Mouse (Mus musculus) liver, embryonic 12.5 days (tissue): ENCODE data around the gene Tnk1. TPM values are rescaled to one million over a fixed set of nuclear protein-coding genes. Genes with fewer than 3 reads are reported as not detected.

Source experiments
- microRNA-seq: library from miRNA; unstranded; fragments of <30 nt; microRNA quantifications from one replicate; pipeline ENCODE4, GENCODE M21; 2017
- polyA plus RNA-seq: library from polyadenylated mRNA; unstranded; fragments of >200 nt; fragmentation: Nextera tagmentation; extraction: Ambion mirVana; gene quantifications from 2 replicates; pipeline ENCODE4 v1.2.1, GENCODE M21; 2016

Gene Tnk1
- polyA plus RNA-seq, 1 experiment from 2014 or later = 1.4 TPM

Small RNA genes lying within 50 kb of the gene (microRNA-seq; reads per million reads assigned to microRNA genes)
- not detected for gene Mir6924

Other genes with a start within 250 kb of the Tnk1 start
- 33.0 and 34.9 TPM in 2 replicates for gene Shbg, start 240.8 kb downstream of the Tnk1 start, polyA plus RNA-seq
- gene Sat2, start 236.7 kb downstream of the Tnk1 start, polyA plus RNA-seq = 11.5 and 12.4 TPM in 2 replicates
- 22.5 and 23.4 TPM in 2 replicates for gene Fxr2, start 225.7 kb downstream of the Tnk1 start, polyA plus RNA-seq
- gene Sox15, start 203.4 kb downstream of the Tnk1 start, polyA plus RNA-seq = not detected in 2 replicates
- gene Mpdu1, start 196.1 kb downstream of the Tnk1 start, polyA plus RNA-seq = 38.2 and 39.4 TPM in 2 replicates
- gene Cd68, start 192.6 kb downstream of the Tnk1 start, polyA plus RNA-seq = 14.5 and 15.0 TPM in 2 replicates
- gene Eif4a1, start 186.3 kb downstream of the Tnk1 start, polyA plus RNA-seq = 393 and 408 TPM in 2 replicates
- 53.8 and 56.2 TPM in 2 replicates for gene Senp3, start 176.6 kb downstream of the Tnk1 start, polyA plus RNA-seq
- gene Tnfsf13, start 172.9 kb downstream of the Tnk1 start, polyA plus RNA-seq = 0.14 and 0.23 TPM in 2 replicates
- gene Tnfsf12, start 162.9 kb downstream of the Tnk1 start, polyA plus RNA-seq = 3.3 and 3.6 TPM in 2 replicates
- 0.72 and 0.98 TPM in 2 replicates for gene Tnfsfm13, start 162.6 kb downstream of the Tnk1 start, polyA plus RNA-seq
- 17.4 and 20.2 TPM in 2 replicates for gene Polr2a, start 100.1 kb downstream of the Tnk1 start, polyA plus RNA-seq
- not detected in 2 replicates for gene Slc35g3, start 96.8 kb downstream of the Tnk1 start, polyA plus RNA-seq
- 0.43 and 0.70 TPM in 2 replicates for gene Zbtb4, start 92.8 kb downstream of the Tnk1 start, polyA plus RNA-seq
- 0.63 and 0.64 TPM in 2 replicates for gene Chrnb1, start 62.8 kb downstream of the Tnk1 start, polyA plus RNA-seq
- 0.45 and 0.48 TPM in 2 replicates for gene Fgf11, start 56.9 kb downstream of the Tnk1 start, polyA plus RNA-seq
- gene Tmem102, start 53.1 kb downstream of the Tnk1 start, polyA plus RNA-seq = 0.59 and 0.72 TPM in 2 replicates
- not detected in 2 replicates for gene Gm39566, start 43.4 kb downstream of the Tnk1 start, polyA plus RNA-seq
- not detected in 2 replicates for gene Spem2, start 40.3 kb downstream of the Tnk1 start, polyA plus RNA-seq
- not detected in 2 replicates for gene Spem1, start 36.5 kb downstream of the Tnk1 start, polyA plus RNA-seq
- 1.3 and 1.4 TPM in 2 replicates for gene Nlgn2, start 20.9 kb downstream of the Tnk1 start, polyA plus RNA-seq
- 330 and 338 TPM in 2 replicates for gene Tmem256, start 20.2 kb downstream of the Tnk1 start, polyA plus RNA-seq
- 37.0 and 37.7 TPM in 2 replicates for gene Plscr3, start 12.4 kb downstream of the Tnk1 start, polyA plus RNA-seq
- not detected in 2 replicates for gene Tmem95, start 19.3 kb upstream of the Tnk1 start, polyA plus RNA-seq
- 1.3 TPM in 2 replicates for gene Kctd11, start 22.7 kb upstream of the Tnk1 start, polyA plus RNA-seq
- gene Acap1, start 36.8 kb upstream of the Tnk1 start, polyA plus RNA-seq = 7.6 and 8.1 TPM in 2 replicates
- 2.3 TPM in 2 replicates for gene 2810408A11Rik, start 42.3 kb upstream of the Tnk1 start, polyA plus RNA-seq
- gene Neurl4, start 42.3 kb upstream of the Tnk1 start, polyA plus RNA-seq = 4.5 and 5.7 TPM in 2 replicates
- 125 TPM in 2 replicates for gene Gps2, start 55.2 kb upstream of the Tnk1 start, polyA plus RNA-seq
- gene Eif5a, start 63.2 kb upstream of the Tnk1 start, polyA plus RNA-seq = 2,199 and 2,266 TPM in 2 replicates
- 0.20 and 0.25 TPM in 2 replicates for gene Ybx2, start 77.1 kb upstream of the Tnk1 start, polyA plus RNA-seq
- 14.9 and 17.0 TPM in 2 replicates for gene Slc2a4, start 89.5 kb upstream of the Tnk1 start, polyA plus RNA-seq
- 2.8 and 3.3 TPM in 2 replicates for gene Cldn7, start 106.0 kb upstream of the Tnk1 start, polyA plus RNA-seq
- 14.0 and 15.2 TPM in 2 replicates for gene Ctdnep1, start 122.4 kb upstream of the Tnk1 start, polyA plus RNA-seq
- 88.1 and 91.8 TPM in 2 replicates for gene Elp5, start 123.8 kb upstream of the Tnk1 start, polyA plus RNA-seq
- gene Gabarap, start 132.4 kb upstream of the Tnk1 start, polyA plus RNA-seq = 260 and 270 TPM in 2 replicates
- gene Phf23, start 137.0 kb upstream of the Tnk1 start, polyA plus RNA-seq = 39.5 and 40.9 TPM in 2 replicates
- 13.4 and 13.7 TPM in 2 replicates for gene Dvl2, start 141.9 kb upstream of the Tnk1 start, polyA plus RNA-seq
- gene Acadvl, start 156.7 kb upstream of the Tnk1 start, polyA plus RNA-seq = 89.9 and 91.3 TPM in 2 replicates
- gene Dlg4, start 158.2 kb upstream of the Tnk1 start, polyA plus RNA-seq = 2.3 and 2.7 TPM in 2 replicates
- 0.51 and 0.63 TPM in 2 replicates for gene Asgr1, start 195.4 kb upstream of the Tnk1 start, polyA plus RNA-seq
- 4.3 and 4.8 TPM in 2 replicates for gene Asgr2, start 233.9 kb upstream of the Tnk1 start, polyA plus RNA-seq